Mouse (Mus musculus) cerebellum, postnatal 10 days (tissue): ENCODE measurements at regions not wholly inside any gene's neighbourhood (a gene's known extent, or its start where the extent isn't known, plus 50 kb on each side); places are given as distances from the start of the nearest gene placed in this dataset.
A peak's percentile ranks its signal among the peaks of the same experiment; 100 is the strongest.
"Not testable (repeated sequence)": the region's sequence is repeated elsewhere in the genome, so short reads cannot be mapped to it uniquely, and the experiment has no call there.

Source experiments
- DNase-seq, 2 experiments: peaks; one replicate each; pipeline ENCODE4 v3.0.0; 2021; ENCODE audit warnings: mixed read lengths in 2 of 2

DNA sequence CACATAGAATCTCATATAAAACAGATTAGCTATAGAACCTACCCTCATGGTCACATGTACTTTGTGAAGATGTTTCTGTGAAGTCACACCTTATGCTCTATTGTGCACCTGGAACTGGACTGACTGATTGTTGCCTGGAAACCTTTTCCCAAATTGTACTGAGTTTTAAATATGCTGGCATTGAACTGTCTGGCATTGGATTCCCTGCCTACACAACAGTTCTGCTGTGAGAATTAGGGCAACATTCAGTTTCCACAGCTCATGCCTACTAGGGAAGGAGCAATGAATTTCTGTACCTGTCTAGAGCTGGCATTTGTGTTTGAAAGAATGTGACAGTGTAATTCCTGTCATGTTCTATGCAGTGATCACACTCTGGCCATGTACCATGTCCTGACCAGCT is 60.4 kb upstream of the Poc5 start:
- DNase-seq = no peak

DNA sequence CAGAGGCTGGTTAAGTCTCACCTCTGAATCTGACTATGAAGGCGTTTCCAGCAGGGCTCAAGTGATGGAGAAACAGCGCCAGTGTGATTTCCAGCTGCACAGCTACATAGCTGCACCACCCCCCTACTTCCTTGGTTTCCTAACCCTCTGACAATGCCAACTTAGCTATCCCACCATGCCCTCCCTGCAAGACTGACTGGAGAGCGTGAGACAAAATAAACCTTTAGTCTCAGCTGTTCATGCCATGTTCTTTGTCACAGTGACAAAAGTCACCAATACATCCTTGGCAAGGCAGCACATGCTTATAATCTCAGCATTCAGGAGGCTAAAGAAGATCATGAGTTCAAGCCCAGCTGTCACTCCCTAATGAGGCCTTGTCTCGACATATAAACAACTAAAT is 63.5 kb upstream of the Poc5 start:
- no peak for DNase-seq

DNA sequence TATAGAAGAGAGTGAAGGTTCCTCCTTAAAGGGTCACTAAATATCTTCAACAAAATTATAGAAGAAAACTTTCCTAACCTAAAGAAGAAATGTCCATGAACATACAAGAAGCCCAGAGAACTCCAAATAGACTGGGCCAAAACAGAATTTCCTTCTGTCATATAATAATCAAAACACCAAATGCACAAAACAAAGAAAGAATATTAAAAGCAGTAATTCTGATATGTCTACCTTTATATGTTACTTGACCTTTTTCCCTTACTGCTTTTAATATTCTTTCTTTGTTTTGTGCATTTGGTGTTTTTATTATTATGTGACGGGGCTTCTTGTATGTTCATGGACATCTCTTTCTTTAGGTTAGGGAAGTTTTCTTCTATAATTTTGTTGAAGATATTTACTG is 70.9 kb upstream of the Poc5 start:
- not testable (repeated sequence) for DNase-seq

DNA sequence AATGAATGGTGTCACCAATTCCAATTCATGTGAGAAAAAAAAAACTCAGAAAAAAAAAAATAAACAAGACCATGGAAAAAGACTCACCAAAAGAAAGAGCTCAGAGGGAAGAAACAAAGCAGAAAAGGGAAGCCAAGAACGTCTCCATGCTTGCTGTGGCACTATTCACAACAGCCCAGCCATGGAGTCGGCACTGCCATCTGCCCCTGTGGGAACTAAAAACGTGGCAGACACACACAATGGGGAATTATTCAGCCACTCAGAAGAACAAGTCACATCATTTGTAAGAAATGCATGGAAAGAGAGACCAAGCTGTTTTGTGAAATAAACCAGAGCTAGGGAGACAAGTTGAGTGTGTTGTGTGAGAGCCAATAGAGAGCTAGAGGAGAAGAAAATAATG is 74.9 kb upstream of the Poc5 start:
- DNase-seq = peak; percentile 4 to 14

DNA sequence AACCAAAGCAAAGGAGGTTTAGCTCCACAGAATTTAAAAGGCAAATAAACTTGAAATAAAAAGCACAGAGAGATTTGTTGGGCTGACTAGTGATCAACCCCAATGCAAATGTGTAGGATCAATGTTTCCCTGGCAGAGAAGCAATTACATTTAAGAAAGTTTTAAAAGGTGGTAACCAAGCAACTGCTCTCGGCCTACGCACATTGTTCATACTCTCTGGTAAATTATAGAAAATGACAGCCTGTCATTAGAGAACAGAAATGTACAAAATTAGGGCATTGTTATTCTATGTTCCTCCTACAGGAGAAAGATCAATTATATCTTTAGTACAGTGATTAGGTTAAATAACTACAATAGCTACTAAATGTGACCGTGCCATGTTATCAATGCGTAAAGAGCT is 85.6 kb upstream of the Poc5 start:
- DNase-seq = no peak

DNA sequence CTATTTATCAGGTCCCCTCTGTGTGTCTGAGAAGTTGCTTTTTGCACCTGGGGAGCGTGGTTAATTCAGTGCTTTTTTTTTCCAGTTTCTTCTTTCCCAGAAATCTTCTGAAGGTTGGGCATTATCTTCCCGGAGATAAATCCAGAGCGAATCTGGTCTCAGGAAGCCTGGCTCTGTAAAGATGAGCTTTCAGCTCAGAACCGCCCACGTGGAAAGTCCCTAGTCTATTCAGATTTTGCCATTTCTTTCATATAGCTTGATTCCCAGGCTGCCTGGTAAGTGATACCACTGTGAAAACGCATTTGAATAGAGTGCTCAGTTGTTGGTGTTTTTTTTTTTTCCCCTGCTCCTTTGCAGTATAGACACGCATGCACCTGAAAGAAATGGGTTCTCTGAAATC is 100.3 kb upstream of the Poc5 start:
- DNase-seq = no peak

DNA sequence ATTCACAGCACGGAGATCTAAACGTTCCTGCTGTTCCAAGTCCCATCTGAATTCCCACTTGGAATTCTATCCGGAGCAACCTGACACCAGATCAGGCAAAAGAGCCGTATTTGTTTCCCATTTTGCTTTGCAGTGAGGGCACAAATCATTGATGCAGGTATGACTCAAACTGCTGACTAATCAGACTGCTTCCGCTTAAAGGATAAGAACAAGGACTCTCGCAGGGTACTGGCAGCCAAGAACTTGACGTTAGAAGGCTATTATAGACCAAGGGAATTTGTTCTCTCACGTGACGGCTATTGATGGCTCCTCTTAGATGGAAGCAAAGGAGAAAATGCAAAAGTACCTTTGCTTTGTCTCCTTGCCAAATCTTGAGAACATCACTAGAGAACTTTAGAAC is 118.1 kb upstream of the Poc5 start:
- DNase-seq = no peak

DNA sequence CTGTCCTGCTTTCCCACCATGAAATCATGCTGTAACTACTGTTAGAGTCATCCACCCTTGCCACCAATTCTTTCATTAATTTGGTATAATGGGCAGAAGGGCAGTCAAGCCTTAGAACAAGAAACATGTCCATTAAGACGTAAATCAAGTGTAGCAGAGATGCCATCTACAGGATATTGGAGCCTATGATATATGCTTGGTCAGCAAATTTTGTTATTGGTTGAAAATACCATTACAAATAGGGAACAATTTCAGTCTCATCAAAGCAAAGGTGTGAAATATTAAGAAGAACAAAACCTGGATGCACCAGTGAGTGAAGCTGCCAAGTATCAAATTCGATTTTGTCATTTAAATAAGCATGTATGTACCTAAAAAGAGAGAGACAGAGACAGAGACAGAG is 123.6 kb upstream of the Sv2c start:
- DNase-seq = no peak

DNA sequence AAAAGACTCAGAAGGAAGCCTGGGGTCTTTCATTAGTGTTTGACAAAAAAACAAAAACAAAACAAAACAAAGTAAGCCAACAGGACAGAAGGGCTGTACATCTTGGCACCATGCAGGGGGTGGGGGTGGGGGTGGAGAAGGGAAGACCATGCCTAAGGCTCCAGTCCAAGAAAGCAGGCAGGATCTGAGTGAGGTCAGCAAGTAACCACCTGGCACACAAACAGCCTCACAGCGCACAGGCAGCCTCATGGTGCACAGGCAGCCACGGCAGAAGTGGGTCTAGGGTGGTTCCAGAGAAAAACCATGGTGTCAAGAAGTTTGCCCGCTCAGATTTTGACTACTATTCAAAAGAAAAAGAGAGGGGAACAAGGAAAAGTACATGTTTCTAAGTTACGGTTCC is 122.0 kb upstream of the Sv2c start:
- DNase-seq = peak; percentile 65 to 78

DNA sequence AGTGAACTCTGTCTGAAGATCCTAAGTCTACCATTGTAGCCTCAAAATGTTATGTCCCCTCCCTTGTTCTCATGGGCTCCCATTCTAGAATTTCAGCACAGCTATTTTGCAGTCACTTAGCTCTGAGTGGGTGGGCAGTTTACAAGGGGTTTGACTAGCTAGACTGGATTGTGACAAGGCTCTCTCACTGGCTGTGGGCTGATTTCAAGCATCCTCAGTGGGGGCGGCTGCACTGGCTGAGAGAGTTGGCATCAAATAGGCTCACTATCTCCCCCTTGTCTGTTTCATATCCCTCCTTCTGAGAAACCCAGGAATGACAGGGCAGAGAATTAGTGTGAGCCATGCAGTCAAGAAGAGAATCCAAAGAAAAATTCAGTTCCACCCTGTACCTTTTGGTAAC is 88.4 kb upstream of the Sv2c start:
- no peak for DNase-seq

DNA sequence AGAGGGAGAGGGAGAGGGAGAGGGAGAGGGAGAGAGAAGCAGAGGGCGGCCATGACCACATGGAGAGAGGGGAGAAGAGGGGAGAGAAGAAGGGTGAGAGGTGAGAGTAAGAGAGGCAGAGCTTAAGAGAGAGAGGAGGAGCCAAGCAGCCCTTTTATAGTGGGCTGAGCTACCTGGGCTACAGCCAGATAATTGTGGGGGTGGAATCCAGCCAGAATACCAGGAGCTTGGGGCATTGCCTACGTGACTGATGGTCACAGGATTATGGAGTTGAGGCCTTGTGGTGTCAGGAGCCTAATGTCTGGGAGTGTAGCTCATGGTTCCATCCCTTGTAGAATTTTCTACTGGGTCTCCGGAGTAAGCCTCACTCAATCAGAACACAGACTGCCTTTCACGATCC is 83.1 kb upstream of the Sv2c start:
- DNase-seq = peak; percentile 55 to 64

DNA sequence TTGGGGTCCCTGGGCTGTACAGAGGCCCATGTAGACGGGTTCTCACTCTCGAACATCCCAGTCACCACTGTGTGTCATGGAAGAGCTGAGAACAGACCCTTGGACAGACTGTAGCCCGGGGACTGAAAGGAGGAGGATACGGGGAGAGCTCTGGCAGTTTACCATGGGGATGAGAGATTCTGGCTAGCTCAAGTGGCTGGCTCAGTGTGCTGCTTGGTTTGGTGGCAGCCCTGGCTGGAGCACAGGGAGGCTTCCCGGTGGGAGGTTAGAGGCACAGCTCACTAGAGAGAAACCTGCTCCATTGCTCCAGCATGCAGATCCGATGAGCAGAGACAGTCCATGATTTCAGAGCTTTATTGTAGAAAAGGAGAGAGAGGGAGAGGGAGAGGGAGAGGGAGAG is 82.7 kb upstream of the Sv2c start:
- DNase-seq = peak; percentile 68 to 79

DNA sequence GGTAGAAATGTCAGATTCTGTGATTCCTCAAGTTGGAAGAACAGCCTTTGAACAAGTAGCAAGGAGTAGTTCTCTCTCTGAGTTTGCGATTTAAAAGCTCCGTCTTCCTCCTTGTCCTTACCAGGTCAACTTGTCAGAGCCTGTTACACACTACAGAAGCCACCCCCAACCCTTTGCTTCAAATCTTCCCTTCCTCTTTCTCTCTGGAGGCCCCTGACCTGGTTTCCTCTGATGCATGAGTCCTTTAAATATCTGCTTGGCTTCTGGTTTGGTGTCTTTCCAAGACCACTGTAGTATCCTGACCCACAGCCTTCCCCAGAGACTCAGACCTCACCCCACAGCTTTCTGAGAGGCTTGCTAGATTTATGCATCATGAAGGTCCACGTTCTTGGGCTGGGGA is 73.7 kb upstream of the Sv2c start:
- no peak for DNase-seq

DNA sequence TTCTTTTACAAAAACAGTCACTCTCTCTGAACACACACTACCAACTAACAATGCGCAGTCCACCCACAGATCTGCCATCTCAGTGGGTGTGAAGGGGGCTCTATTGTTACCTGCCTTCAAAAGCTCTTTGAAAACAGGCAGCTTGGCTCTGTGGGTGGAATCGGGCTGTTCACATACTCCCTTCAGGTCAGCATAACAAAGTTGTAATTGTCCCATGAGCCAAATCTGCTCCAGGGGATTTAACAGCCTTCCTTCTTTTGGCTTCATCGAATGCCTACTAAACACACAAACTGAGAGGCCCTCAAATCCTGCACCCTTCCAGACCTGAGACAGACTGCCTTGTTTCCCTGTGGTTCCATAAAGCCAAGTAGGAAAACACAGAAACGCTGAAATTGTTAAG is 56.2 kb upstream of the Sv2c start:
- DNase-seq = no peak
